Mouse (Mus musculus) thymus, postnatal 10 days (tissue): ENCODE measurements at regions not wholly inside any gene's neighbourhood (a gene's known extent, or its start where the extent isn't known, plus 50 kb on each side); places are given as distances from the start of the nearest gene placed in this dataset.

Experiments used
- DNase-seq, 2 experiments: peaks; one replicate each; pipeline ENCODE4 v3.0.0; 2021; ENCODE audit warnings: low spot score in 2 of 2

DNA sequence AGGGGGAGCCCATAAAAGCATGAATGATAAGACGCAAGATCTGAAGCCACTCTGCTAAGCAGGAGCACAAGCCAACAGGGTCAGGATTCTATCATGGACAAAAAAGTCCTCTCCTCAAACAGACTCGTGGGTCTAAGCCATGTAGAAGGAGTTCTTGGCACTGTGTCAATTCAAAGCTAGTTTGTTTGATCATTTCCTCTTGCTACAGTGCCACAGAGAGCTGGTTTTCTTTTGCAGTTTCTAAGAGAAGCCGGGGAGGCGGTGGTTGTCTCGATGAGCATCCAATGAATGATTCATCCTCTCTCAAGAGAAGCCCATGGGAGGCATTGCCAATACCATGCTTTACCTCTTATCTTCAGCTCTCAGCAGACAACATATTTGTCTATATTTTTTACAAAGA, 284.6 kb upstream of the Noct start:
- DNase-seq: no peak

DNA sequence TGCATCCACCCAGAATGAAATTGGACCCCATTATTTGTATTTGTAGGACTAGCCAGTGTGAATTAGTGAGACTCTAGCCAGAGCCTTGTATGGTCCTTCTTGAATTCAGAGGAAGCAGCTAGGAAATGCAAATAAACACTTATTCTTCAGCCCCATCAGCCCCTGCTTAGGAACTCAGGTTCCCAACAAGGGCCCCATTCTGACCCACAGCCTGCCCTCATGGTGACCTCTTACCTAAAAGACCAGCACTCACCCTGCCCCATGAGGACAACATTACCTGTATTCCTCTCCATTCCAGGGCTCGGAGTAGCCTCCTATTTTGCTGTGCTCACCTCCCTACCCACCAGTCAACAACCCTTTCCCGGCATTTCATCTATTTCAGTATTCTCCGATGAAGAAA, 283.6 kb upstream of the Noct start:
- no peak for DNase-seq

DNA sequence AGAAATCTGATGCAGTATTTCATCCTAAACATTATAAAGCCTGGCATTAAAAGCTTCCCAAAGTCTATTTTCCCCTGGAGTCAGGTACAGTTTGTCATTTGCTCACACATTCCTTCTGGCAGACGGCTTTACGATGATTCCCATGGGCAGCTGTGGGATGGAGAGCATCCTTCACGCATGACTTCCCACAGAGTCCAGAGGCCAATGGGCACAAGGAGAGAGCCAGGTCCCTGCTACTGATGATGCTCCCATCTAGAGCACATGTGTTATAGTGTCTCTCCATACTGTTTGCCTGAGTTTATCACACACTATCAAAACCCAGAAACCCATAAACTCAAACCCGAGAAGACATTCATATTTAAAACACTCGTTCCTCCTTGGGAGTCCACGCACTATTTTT, 270.8 kb upstream of the Noct start:
- no peak for DNase-seq

DNA sequence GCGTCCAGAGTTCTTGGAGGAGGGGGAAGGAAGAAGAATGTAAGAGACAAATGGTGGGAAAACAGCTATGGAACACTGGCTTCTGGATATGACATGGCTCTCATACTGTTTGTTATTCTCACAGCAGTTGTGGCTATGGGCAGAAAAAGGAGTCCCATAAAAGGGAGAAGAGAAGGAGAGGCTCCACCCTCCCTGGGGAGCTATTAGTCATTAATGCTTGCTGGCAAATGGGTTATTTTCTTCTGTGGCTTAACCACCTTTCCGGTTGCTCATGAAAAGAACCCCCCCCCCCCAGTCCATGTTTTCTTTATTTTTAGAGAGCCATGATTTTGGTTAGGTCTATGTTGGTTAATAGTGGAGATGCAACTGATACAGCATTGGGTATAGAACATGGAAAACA, 253.9 kb upstream of the Noct start:
- DNase-seq: no peak

DNA sequence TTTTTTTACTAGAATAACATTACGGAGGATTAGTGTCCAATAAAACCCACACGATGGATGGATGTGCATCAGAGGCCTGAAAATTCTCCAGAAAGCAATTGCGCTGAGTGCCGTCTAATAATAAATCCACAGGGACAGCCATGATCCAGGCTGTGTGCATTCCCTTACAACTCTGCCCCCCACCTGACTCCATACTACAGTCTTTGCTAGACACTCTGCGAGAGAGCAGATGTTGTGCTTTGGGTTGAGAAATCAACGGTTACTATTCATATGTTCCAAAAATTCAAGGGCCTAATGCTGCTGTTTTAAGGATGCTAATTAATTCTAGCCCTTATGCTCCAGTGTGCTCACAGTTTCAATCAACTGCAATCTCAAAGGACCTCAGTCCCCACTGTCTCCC, 251.2 kb upstream of the Noct start:
- DNase-seq: no peak

DNA sequence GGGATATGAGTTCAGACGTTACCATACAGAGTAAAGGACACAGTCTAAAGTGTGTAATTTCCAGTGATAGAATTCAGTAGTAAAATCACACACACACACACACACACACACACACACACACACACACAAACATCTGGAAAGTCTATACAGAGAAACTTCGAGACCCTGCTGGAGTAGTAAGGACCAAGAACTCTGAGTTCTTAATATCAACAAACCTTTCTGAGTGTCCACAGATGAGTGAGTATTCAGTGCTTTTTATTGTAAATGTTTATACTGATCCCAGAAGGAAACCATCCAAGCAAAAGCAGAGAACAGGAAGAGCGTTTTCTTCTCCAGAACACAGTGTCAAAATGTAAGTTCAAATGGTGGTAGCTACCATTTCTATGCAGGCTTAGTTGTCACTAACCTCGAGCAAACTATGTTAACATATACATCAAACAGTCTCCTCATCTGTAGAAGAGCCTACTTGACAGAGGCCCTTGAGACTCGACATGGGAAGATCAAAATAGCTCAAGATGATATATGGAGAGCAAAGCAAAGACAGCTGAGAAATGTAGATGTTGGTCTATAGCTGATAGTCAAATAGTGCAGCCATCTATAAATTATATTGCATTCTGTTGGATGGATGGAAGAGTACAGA, 248.0 kb upstream of the Noct start:
- no peak for DNase-seq

DNA sequence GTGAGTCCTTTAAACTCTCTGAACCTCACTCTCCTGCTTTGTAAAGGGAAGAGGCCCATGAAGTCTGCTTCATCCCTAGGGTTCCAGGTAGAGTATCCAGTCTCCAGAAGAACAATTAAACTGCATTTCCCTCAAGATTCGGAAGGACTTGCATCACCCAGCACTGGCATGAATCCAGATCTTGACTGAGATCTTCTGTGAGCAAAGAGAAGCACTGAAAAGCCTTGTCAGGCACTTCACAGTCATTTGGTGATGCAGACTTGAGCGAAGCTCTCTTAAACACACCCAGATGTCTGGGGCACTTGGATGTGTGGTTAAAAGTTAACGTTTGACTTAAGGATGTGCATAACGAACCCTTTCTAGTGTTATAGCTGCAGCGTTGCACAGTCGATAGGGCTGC, 247.4 kb upstream of the Noct start:
- DNase-seq: no peak

DNA sequence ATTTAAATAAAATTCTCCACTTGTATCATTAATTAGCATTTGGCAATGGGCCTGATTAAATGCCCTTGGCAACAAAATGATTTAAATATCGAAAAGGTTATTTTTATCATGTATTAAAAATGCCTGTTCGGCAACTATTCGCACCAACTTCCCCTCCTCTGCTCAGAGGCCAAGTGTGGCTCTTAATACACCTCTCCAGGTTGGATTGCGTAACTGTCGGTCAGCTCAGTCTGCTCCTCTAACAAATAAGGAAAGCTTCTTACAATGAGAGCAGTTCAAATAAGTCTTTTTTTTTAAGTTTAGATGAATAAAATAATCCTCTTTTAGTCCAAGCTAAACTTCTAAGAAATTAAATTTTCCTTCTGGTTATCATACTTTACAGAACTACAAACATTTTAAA, 245.6 kb upstream of the Noct start:
- no peak for DNase-seq

DNA sequence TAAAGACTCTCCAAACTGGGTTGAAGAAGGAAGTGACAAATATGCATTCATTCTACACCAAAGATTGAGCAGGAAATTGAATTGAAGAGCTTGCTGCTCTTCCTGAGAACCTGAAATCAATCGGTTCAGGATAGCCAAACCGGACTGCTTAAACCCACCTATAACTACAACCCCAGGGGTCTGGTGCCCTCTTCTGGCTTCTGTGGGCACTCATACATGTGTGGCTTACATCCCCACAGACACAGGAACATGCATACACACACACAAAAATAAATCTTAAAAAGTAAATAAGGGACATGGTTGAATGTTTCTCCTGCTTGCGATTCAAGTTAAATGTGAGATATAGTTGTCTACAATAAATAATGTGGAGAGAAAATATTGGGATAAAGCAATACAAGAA, 244.7 kb upstream of the Noct start:
- DNase-seq: no peak

DNA sequence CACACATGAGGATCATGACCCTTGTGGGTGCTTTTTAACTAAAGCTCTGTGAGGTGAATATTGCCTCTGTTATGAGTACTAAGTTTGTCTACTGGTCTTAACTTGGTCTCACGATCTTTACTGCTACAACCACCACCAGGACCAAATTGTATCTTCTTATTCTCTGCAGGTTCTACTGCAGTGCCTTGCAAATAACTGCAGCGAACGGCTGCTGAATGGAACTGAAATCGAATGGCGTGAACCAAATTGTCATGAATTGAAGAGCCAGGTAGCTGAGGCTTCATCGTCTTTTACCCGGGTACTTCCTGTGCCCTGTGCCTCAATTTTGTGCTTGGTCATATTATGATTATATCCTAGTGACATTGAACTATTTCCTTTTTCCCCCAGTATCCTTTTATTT, 242.5 kb upstream of the Noct start:
- DNase-seq: no peak

DNA sequence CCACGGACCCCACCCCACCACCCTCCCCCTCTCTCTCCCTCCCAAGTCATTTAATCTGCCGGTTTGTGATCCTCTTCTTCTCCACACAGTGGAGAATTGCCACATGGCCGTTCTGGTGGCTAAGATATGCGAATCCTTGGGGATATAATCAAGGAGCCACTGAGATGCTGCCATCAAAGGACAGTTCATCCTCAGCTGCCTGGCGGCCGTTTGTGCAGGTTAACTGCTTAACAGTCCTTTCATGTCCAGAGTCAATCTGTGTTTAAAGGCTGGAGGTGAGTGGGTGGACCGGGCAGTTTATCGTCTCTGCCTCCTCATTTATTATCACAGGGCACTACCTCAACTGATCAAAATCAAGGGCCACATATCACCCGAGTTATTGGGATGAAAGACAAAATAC, 241.6 kb upstream of the Noct start:
- no peak for DNase-seq

DNA sequence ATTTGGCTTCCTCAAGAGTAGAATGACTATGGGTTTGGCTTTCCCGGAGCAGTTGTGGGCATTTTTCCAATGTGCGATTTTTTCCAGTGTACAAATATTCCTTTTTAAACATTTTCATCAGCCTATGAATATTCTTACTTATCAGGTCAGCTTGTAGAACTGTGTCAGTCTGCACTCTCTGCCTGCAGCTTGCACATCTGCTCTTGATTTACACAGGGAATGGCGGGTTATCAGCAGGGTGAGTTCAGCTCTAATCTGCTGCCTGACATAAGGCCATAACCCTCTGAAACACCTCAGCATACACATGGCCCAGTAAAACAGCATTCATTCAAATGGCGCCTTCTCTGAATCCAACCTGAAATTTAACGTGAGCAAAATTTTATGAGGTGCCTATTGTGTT, 241.1 kb upstream of the Noct start:
- DNase-seq: no peak

DNA sequence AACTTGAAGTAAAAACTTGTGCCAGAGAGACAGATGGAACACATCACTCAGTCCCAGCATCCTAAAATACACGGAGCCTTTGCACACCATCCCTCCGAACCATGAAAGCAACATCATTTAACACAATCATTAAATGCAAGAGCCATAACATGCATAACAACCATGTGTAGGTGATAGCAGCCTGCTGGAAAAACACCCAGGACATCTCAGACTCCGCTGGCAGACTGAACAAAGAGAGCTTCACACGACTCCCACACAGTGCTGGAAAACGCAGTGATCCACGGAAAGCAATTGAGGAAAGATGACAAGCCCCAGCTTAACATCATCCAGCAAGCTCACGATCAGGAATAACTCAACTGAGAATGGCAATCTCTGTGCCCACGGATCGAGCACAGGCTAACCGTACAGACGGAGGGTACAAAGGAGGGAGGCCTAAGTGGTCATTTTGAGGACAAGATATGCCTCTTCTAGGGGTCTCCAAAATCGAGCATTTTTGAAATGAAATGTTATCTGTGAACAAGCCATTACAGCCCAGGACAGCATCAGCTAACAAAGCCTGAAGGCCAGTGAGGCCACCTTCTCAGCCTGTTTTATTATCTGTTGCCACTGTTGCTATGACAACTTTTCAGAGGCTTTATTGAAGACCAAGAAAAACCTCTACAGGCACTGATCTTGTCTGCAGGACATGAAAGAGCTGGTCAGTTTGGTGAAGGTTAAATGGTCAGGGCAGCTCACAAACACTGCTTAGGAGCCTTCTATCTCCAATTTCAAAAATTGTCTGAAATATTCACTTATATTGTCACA, 240.1 kb upstream of the Noct start:
- DNase-seq: no peak

DNA sequence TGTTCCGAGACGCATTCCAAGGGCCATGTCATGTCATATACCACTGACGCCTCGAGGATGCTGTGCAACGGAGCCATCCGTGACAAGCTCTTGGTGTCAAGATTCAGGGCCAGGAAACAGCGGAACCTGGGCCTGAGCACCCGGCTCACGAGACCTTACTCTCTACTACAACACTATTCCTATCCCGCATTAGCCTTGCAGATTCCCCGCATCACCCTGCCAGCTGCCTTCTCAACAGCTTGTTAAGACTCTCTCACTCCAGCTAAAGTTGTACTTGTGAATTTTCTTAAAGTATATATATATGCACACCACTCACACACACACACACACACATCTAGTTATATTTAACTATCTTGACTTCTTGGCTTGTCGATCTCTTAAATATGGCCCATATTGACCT, 236.4 kb upstream of the Noct start:
- DNase-seq: no peak

DNA sequence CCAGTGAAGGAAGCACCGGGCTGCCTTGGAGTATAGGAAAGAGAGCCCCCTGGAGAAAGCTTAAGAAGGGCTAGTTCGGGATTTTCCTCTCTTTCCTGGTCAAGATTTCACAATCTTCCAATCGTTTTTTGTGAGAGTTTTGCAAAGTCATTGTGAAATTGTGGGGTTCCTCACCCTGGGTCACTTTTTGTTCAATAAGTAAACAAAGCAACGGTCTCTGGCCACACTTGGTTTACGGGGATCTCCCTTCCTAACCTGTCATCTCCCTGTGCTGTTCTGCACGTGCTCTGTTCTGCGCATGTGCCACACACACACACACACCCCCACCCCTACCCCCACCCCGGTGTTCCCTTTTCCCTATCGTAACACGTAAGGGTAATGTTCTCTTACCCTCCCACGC, 233.4 kb upstream of the Noct start:
- no peak for DNase-seq

DNA sequence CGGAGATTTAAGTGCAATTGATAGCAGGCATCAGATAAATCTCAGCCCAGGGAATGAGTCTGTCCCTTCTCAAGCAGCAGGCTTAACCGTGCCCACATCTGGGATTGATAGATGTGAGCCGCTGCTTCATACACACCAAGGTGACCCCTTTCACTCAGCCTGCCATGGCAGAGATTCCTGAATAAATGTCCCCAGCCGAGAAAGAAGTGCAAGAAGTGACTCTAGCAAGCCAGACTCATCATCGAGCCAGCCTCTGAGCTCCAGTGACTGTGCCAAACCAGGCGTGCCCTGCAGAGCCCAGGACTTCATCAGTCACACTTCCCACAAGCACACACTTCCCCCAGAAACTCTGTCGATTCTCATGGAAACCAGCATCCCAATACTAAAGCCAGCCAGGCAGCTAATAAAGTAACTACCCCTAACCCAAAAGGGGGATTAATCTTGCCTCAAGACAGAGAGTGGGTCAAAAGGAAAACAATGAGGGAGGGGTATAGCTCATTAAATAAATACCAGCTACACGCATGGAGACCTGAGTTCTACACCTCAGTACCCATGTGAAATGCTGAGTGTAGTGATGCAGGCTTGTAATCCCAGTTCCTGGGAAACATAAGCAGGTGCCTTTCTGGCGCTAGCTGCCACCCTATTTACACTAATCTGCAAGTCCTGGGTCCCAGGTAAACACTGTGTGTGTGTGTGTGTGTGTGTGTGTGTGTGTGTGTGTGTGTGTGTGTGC, 231.5 kb upstream of the Noct start:
- DNase-seq: no peak

DNA sequence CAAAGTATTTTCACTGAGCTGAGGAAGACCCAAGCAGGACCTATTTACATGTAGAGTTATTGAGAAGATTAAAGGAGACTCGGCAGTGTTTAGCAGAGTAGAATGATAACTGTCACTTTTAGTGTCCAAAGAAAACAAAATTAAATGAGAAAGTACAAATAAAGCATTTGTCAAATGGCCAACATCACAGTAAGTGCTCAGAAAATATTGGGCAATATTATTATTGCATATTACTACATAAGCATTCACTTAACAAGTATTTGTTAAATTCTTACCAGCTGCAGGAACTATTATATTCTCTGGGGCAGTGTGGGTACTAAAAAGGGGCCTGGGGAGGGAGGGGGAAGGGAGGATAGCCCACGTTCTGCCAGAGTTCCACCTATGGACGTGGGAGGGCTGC, 224.5 kb upstream of the Noct start:
- no peak for DNase-seq

DNA sequence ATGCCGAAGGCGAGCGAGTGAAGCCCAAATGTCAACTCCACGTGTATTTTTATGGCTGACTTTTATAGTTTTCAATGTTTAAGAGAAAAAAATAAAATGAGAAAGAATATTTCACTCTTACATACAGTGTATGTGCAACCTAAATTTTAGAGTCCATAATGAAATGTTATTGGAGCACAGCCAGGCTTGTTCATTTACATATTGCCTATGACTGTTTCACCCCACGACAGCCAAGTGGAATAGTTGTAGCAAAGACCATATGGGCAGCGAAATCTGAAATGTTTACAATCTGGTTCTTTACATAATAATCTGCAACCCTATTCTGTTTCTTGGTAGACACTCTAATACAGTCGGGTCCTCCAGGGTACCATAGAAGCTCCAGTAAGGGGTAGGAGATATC, 223.3 kb upstream of the Noct start:
- no peak for DNase-seq

DNA sequence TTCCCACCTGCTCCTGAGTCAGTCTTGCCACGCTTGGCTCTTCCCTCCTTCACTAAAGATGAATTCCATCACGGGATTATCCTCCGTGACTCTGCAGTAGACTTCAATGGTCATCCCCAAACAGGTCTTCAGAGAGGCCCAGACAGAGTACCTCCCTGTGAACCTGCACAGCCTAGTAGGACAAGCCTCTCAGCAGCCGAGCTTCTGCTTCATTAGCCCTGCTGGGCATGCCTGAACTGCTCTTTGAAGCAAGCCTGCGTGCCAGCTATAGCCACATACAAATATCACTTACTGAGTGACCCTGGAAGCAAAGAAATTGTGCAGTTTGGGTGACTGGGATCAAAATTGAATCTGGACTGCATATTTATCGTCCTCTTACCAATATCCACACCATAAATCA, 221.6 kb upstream of the Noct start:
- no peak for DNase-seq

DNA sequence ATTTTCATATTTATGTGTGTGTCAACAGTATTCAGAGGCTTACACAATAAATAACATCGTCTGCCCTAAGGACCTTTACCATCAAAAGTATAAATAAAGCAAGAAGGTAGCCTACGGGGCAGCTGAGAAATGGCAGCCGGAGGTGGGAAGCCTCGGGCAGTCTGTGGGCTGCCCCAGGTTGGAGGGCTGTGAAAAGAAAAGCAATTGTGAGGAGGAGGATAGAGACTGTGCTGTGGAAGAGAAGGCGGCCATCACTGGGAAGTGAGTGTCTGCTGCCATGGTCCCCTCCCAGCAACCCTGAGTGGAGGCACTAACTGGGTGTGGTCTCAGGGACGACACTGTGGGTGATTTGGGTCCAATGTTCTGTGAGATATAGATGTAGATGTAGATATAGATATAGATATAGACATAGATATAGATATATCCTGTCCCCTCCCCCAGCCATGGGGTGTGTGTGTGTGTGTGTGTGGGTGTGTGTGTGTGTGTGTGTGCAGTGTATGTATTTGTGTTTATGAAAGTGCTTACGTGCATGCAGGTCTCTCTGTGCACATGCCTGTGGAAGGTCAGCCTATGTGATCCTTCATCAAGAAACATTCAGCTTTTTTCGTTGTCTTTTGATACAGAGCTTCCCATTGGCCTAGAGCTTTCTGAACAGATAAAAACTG, 220.6 kb upstream of the Noct start:
- DNase-seq: no peak

DNA sequence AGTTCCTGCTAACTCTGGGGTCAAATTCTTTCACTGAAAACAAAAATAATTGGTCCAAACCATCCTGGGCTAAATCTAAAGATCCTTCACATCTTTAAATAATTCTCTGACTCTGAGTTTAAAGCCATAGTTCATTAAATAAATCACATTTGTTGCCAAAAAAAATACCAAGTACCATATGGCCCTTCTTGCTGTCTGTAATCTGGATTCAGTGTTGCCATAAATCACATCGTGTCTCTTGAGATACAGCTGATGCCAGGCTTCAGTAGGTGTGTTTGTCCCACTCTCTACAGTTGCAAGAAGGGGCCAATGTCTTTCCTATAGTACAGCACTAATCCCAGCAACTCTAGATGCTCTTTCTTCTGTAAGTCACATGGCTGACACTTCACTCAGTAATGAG, 220.0 kb upstream of the Noct start:
- DNase-seq: no peak

DNA sequence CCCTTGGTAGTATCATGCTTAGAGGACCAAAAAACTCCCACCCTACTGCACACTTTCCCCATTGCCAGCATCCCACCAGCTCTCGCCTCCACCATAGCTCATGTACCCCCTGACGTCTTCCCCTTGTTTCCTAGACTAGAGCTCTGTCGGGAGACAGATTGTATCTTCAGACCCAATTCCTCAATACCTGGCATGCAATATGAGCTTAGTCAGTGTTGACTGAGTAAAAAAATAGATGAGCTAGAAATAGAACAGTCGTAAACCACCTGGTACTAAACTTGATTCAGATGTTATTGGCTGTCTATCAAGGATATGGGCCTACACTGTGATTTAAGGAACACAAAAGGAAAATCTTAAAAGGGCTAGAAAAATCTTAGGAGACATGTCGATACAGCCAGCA, 215.1 kb upstream of the Noct start:
- no peak for DNase-seq
